In genomic region chr17:80324521-80324920, GRCm38 (mm10) we compare ENCODE assay signal across 13 mouse cellular contexts. TPM values are rescaled to one million over a fixed set of nuclear protein-coding genes. Genes with fewer than 3 reads are reported as not detected.
"Had no signal": no experiment of that assay in that cellular context is flagged by ENCODE, and none has a peak within 500 bp of the region (broad histone marks: within the 10 kb centered on the region; RNA-seq: fewer than 3 reads in every experiment).

No protein-coding gene starts in this region.

- DNase-seq: retina, postnatal 1 day; right cerebral cortex, adult 18-20 months; right cerebral cortex, postnatal 14 days; right cerebral cortex, postnatal 25 days; right cerebral cortex, postnatal 4 days; spleen, adult 18-20 months; thymus, adult 18-20 months; thymus, adult 2 months; thymus, postnatal 14 days; thymus, postnatal 25 days; thymus, postnatal 36 days; thymus, postnatal 4 days had no signal

RNA-seq across cellular contexts. Expression of gene Arhgef33, which starts 17.3 kb away (rescaled TPM):
- total RNA-seq: neutrophil, adult 5-6 weeks had no signal

RNA-seq across cellular contexts. Expression of gene Gm10190, which starts 48.8 kb away (rescaled TPM):
- total RNA-seq: neutrophil, adult 5-6 weeks had no signal
